Mouse (Mus musculus): ENCODE measurements around the gene Dll1. TPM values are rescaled to one million over a fixed set of nuclear protein-coding genes. Genes with fewer than 3 reads are reported as not detected.

Dll1 gene
- total RNA-seq, 2 experiments from 2014 or later, result not detected

DNA sequence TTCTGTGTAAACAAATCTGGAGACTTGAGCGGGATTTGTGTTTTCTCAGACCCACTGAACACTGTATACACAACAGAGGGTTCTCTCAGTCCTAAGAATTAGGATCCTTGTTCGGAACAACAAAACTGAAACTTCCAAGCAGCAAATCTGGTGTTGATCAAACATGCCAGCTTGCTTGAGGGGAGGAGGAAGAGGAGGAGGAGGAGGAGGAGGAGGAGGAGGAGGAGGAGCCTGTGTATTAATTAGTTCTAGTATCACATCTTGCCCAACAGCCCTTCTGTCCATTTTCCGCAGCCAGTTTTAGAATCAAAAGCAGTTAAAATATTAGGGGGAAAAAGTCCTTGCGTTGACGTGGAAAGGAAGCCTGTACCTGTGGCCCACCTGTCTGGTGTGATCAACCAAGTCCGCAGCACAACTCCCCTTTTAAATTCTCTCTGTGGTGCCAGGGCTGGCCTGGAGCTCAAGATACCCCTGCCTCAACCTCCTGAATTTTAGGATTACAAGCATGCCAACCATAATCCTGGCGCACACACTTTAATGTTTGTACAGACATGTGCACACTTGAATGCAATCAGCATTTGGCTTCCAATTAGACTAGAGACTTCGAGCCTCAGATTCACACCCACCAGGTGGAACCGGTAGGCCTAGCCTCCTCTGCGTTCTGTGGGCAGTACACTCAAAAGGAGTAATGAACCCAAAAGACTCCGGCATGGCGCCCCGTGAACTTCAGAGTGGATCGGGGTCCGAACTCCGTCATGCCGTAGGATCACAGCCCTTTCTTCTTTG is 3.3 kb upstream of the Dll1 start:
- ATAC-seq (replicated peaks; ENCODE audit: low FRiP score, poor library complexity, severe bottlenecking), result no peak

DNA sequence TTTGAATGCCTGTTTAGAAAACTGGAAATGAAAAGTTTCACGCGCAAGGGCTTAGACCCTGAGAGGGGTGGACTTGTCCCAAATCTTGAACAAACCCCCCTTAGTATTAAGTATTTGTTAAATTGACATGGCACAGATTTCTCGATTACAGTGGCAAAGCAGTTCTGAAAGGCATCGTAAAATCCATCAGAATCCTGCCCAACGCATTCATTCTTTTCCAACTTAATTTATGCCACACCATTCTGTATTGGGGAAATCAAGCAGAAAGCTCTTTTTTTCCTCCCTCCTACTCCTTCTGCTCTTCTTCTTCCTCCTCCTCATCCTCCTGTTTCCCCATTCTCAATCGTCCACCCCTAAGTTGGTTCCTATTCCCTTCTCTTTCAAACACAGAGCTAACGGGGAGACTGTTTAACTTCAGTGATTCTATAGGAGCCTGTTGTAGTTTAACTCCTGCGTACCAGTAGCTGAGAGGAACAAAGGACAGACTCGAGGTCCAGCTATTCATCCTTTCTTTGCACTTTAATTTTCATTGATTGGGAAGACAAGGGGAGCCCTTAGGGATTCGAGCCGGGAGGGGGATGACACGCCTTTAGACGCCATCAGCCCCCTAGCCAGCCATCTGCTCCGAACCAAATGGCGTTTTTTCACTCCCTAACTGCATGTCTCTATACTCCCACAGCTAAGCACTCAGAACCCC is 1.9 kb upstream of the Dll1 start:
- ATAC-seq (replicated peaks; ENCODE audit: low FRiP score, poor library complexity, severe bottlenecking), result no peak

DNA sequence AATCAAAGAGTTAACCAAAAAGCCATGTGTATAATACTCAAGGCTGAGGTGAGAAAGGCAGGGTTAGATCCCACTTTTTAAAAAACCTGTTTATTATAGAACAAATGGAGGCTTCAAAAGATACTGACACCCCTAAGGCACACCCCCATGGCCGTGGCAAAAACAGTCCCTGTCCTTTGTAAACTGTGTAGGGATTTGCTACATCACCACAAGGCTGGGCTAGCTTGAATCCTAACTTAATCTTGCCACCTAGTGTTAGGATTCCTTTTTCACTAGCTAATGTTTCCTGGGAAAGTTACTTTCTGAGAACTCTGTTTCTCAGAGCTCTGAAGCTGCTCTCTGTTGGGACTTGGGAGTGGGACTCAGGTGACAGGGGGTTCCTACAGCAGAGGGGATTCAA is 1.2 kb upstream of the Dll1 start:
- no peak for ATAC-seq (replicated peaks; ENCODE audit: low FRiP score, poor library complexity, severe bottlenecking)

DNA sequence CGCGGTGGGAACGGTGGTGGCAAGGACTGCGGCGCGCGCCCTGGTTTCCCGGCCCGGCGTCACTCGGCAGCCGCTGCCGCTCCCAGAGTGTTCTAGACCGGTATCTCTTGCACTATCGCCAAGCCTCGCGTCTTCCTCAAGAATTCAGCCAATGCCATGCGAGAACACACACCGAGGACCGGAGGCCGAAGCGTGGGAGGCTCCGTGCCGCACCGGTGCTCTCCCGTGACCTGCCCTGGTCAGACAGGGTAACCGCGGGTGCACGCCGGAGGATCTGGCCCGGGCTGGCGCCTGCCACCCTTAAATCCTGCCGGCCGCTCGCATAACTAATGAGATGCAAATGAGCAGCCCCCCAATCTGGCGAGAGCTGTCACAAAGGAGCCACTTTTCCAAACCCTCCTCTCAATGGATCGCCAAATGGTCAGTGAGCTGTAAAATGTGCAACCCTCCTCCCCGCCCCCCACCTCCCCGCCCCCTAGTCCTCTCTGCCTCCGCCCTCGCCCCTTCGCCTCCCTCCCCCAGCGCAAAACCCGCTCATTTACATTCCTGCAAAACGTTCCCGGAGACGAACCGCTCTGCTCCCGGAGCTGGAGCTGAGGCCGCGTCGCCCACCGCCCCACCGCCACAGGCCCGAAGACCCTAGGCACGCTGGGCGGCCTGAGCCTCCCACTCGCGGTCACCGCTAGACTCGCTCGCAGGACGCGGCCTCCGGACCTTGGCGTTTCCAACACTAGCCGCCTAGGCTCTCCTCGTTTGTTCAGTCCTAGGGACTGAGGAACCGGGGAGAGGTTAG is 775 bp downstream of the Dll1 start:
- no peak for ATAC-seq (replicated peaks; ENCODE audit: low FRiP score, poor library complexity, severe bottlenecking)

DNA sequence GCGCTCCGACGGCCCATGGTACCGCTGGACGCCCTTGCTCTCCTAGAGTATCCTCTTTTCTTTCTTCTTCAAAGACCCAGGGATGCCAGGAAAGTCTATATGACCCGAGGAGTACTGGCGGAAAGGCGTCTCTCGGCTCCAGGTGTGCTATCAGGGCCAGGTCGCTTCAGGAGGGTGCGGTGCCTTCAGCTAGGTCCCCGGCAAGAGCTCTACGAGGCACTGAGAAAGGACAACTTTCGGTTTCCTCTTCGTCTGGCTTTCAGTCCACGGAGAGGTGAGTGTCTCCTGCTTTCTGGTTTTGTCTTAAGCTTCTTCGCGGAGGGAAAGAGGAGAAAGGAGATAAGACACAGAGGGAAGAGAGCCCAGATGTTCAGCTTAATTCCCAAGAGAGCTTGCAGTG is 1.4 kb downstream of the Dll1 start:
- ATAC-seq (replicated peaks; ENCODE audit: low FRiP score, poor library complexity, severe bottlenecking), result no peak

DNA sequence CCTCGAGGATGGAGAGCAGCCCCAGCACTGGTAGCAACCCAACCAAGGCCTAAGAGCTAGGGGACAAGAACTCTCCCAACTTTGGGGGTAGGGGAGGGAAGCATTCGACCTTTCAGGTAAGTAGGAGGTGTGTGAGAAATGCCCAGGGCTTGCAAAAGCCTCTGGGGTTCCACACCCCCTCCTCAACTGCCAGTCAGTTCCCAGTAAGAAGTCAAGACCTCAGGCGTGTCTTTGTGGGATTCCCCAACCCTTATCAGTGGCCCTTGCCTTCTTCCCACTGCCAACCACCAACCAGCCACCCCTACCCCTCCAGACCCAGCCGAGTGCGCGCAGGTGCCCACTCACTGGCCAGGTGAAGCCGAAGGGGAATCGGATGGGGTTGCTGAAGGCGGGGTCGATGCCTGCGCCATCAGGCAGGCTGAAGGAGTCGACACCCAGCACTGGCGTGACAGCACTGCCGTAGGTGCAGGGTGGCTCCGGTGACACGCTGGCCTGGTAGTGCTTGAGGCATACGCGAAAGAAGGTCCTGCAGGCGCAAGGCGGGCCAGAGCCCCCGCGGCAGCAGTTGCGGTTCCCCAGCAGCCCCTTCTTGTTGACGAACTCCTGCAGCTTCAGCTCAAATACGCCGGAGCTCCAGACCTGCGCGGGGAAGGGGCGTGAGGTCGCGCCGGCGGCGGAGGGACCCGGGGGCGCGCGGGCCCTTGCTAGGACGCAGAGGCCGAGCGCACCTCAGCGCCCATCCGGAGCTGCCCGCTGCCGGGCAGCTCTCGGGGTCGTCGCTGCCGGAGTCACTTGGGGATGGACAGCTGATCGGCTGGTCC is 2.1 kb downstream of the Dll1 start:
- ATAC-seq (replicated peaks; ENCODE audit: low FRiP score, poor library complexity, severe bottlenecking), result no peak

DNA sequence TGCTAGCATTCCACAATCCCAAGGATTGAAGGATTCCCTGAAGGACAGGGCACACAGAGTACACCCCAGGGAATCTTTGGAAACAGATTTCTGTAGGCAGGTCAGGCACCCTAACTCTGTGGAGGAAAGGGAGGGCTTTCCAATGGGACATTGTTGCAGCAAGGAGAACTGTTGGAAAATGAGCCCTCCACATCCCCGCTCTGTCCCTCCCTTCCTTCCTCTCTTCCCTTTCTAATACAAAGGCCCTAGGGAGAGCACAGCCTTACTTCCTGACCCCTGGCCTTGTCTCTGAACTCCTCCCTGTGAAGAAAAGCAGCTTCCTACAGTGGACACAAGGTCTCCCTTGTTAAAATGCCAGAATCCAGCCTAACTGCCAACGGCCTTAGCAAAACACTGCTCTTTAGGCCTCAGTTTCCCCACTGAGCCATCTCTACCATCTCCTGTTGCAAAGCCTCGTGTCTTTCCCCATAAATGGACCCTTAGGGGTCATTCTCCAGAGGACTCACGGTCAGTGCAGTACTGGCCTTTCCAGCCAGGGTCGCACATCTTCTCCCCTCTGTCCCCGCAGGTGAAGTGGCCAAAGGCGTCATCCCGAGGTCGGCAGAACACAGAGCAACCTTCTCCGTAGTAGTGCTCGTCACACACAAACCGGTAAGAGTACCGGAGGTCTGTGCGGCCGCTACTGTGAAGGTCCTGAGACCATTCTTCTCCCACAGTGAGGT is 3.6 kb downstream of the Dll1 start:
- no peak for ATAC-seq (replicated peaks; ENCODE audit: low FRiP score, poor library complexity, severe bottlenecking)

DNA sequence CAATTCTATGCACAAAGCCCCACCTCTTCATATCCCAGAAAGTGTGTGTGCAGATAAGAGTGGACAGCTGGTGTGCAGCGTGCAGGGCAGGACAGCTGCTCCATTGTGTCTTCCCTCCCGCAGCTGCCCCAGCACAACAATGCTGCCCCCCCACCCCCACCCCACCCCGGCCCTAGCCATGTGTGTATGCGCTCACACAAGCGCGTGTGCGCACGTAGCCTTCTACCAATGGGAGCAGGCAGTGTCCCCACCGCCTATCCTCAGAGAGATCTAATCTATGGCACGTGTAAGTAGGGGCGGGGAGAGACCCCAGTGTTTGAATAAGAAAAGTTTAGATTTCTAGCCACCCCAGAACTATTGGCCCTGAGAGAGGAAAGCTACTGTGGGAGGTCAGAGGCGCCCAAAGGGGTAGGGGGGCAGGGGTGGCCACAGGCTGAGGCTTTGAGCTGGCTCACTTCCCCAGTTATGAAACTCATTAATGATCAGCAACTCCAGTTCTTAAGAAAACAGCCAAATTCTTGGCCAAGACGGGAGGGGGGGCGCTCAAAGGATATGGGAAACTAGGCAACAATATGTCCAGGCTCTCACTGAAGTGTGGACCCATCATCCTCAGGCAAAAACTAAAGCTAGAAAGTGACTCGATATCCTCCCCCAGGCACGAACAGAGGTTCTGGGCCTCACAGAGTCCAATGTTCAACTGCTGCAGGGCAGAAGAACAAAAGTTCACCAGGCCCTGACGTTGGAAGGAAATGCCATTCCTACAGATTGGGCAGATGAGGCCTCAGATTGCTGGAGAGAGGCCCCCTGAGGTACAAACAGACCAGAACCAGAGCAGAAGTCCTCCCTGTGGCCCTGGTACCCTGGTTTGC is 4.5 kb downstream of the Dll1 start:
- no peak for ATAC-seq (replicated peaks; ENCODE audit: low FRiP score, poor library complexity, severe bottlenecking)

DNA sequence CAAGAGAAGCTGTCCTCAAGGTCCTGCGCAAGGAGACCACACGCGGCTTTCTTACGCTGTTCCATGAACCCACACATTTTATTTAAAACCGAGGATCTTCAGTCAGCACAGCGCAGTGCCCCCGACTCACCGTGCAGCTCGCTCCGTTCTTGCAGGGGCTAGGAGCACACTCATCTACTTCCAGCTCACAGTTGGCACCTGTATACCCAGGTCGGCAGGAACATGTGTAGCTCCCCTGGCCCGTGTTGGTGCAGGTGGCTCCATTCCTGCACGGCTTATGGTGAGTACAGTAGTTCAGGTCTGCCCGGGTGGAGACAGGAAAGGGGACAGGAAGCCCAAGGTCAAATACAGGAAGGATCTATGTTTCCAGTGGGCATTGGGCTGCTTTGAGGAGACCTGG is 6.3 kb downstream of the Dll1 start:
- no peak for ATAC-seq (replicated peaks; ENCODE audit: low FRiP score, poor library complexity, severe bottlenecking)

DNA sequence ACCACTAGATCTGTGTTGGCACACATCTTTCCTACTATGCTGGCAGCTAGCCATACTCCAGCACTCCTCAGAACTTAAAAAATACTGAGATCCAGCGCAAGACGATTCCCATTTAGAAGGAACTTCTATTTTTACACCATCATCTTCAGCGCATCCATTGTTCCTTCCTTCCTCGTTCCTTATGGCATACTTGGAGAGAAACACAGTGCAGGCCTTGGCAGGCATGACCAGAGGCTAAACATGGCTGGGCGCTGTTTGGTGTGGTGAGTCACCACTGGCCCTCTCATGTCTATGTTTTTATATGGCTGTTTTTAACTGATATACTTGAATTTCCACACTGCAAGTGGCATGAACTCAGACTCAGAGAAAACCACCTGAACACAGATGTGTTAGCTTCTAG is 11.0 kb downstream of the Dll1 start:
- no peak for ATAC-seq (replicated peaks; ENCODE audit: low FRiP score, poor library complexity, severe bottlenecking)

DNA sequence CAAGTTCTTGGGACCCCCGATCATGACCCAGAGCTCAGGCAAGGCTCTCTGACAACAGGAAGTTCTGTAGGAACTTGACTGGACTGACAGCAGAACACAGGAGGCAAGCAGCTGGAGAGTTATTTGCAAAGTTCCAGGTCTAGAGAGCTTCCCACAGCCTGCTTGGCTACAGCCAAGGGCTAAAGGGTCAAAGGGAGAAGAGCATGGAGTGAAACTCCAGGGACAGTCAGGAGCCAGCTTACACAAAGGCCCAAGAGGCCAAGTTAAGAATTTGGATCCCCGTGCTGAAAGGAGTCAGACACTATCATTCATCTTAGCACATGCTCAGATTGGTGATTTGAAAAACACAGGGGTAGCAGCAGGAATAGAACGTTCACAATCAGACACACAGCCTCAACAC is 13.0 kb downstream of the Dll1 start:
- no peak for ATAC-seq (replicated peaks; ENCODE audit: low FRiP score, poor library complexity, severe bottlenecking)

DNA sequence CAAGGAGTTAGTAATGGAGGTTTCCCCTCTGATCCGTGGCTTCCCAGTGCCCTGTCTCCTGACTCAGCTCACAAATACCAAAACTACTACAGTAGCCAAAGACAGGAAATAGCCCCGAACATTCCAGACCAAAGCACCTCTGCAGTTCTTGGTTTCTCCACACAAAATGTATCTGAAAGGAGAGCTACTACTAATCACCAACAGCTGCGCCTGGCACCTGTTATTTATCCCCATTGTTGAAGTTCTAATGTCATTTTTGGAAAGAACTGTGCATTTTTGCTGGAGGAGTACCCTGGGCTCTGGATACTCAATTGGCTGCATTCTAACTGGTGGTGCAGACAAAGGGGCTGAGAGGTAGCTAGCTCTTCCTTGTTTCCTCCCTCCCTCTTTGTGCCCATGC is 19.6 kb downstream of the Dll1 start:
- no peak for ATAC-seq (replicated peaks; ENCODE audit: low FRiP score, poor library complexity, severe bottlenecking)

DNA sequence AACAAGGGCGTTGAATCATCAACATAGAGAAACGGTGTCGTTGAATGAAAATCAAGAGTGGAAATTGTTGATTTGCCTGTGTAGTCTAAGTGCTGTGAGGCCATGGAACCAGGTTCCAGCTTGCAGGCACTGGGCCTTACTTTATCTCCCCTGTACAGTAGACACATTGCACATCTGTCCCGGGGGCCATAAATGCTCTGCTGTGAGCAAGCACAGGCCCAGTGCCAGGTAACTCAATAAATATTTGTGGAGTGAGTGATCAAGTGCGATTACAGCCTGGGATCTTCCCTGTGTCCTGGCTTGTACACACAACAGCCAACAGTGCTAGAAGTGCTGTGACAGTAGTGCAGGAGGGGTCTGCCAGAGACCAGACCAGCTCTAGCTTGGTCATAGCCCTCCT is 20.1 kb downstream of the Dll1 start:
- ATAC-seq (replicated peaks; ENCODE audit: low FRiP score, poor library complexity, severe bottlenecking), result no peak

DNA sequence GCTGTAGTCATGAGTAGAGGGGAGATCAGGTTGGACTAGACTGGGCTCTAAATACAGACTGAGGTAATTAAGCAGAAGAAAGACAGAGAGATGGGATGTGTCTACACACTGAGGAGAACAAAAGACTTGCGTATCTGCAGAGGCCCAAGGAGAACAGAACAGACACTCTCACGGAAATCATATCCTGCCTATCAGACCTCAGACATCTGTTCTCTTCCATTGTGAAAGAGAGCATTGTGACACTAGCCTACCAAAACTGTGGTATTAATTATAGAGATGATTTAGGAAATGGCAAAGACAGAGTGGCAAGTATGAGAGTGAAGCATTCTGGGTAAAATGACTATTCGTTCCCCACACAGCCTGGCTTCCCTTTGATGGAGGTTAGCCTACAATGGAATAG is 21.6 kb downstream of the Dll1 start:
- no peak for ATAC-seq (replicated peaks; ENCODE audit: low FRiP score, poor library complexity, severe bottlenecking)

DNA sequence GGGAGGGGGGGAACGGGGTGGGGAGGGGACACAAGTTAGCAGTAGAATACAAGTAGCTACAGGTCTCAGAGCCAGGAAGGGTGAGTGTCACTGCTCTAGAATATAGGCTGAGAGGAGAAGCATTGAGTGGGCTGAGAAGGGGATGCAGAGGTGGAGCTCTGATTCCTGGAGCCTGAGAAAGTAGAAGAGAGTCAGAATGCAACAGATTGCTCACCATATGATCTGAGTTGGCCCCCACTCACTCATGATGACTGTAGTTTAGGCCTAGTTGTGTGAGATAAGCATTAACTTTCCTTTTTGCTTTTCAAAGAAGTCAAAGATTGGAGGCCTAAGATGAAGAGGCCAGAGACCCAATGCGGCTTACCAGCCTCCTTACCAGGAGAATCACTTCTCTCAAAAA is 22.7 kb downstream of the Dll1 start:
- ATAC-seq (replicated peaks; ENCODE audit: low FRiP score, poor library complexity, severe bottlenecking), result no peak

DNA sequence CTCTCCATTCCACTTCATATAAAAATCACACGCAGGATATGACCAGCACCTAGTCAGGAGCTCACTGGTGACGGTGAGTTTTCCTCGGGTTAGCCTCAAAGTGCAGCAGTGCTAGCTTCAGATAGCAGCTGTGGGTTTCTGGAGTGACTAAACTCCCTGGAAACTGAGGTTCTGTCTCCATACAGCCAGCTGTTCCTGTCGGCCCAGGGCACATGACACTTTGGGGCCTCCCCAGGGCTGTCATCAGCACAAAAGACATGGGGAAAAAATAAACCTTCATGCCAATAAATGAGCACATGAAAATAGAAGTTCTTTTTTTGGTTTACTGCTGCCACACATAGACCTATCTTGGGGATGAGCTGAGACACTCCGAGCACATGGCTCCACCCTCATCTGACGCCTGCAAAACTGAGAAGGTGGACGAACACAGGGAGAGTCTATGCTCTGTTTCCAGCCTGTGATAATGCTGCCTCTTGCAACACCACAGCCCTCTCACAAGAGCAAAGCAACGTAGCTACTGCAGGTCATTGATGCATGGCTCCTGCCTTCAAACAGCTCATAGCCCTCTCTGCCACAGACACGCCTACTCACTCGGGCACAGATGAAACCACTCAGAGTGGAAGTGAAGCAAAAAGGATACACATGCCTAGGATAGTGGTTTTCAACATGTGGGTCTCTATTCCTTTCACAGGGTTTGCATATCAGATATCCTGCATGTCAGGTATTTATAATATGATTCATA is 23.6 kb downstream of the Dll1 start:
- ATAC-seq (replicated peaks; ENCODE audit: low FRiP score, poor library complexity, severe bottlenecking), result no peak

DNA sequence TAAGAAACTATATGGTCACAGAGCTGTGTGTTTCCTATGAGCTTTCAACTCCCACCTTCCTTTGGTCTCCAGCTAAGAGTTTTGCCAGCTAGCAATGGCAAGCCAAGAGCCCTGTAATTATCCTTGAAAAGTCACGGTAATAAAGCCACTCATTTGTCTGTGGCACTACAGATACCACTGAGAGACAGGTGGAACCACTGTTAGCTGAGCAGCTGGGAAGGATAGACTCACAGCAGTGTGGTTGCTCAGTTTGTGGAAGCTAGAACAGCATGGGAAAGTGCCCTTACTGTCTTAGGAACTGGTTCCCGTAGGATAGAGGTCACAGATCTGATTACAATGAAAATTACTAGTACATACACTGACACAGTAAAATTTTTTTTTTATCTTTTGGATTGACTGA is 26.5 kb downstream of the Dll1 start:
- ATAC-seq (replicated peaks; ENCODE audit: low FRiP score, poor library complexity, severe bottlenecking), result no peak
